Mouse (Mus musculus): ENCODE results near the gene Gm13083. TPM values are rescaled to one million over a fixed set of nuclear protein-coding genes. Genes with fewer than 3 reads are reported as not detected.
"Not testable (repeated sequence)": the region's sequence is repeated elsewhere in the genome, so short reads cannot be mapped to it uniquely, and the experiment has no call there.

Gm13083 gene
- not detected for total RNA-seq (2021)

- DNase-seq (ENCODE audit: extremely low spot score in 1 of 2, low spot score in 1 of 2), result not testable (repeated sequence)
Observed at GRCm38 (mm10) chr4:143614703-143615102, at the start of gene Gm13083. Gene Gm13083 (plus strand): TSS chr4:143615003.

- DNase-seq (ENCODE audit: extremely low spot score in 1 of 2, low spot score in 1 of 2), result not testable (repeated sequence)
Observed at GRCm38 (mm10) chr4:143611927-143612326, 2.9 kb upstream of the Gm13083 start.

- DNase-seq (ENCODE audit: extremely low spot score in 1 of 2, low spot score in 1 of 2), result not testable (repeated sequence)
Observed at GRCm38 (mm10) chr4:143618101-143618500, 3.3 kb downstream of the Gm13083 start.

GRCm38 (mm10) chr4:143657146-143657545, 42.3 kb downstream of the Gm13083 start, which contains the start of gene Gm13088:
Gene Gm13088 (minus strand): TSS chr4:143657246.
- not testable (repeated sequence) for DNase-seq (ENCODE audit: extremely low spot score in 1 of 2, low spot score in 1 of 2)

Other genes with a start within 250 kb of the Gm13083 start
- not detected for gene Pramel1, start 220.6 kb upstream of the Gm13083 start, total RNA-seq (2021)
- gene Pramef8, start 202.6 kb upstream of the Gm13083 start, total RNA-seq (2021), result 10 to 100 TPM; 10.8 to 11.6 TPM
- not detected for gene Oog4, start 164.7 kb upstream of the Gm13083 start, total RNA-seq (2021)
- not detected for gene Gm13043, start 103.7 kb upstream of the Gm13083 start, total RNA-seq (2021)
- gene Gm13040, start 79.0 kb upstream of the Gm13083 start, total RNA-seq (2021), result not detected
- gene BC080695, start 63.3 kb upstream of the Gm13083 start, total RNA-seq (2021), result not detected
- gene Gm13057, start 63.3 kb upstream of the Gm13083 start, total RNA-seq (2021), result not detected
- gene Gm13088, start 42.2 kb downstream of the Gm13083 start, total RNA-seq (2021), result not detected
- not detected for gene Gm13089, start 87.7 kb downstream of the Gm13083 start, total RNA-seq (2021)
- not detected for gene Gm13078, start 104.5 kb downstream of the Gm13083 start, total RNA-seq (2021)
- gene Gm13023, start 174.3 kb downstream of the Gm13083 start, total RNA-seq (2021), result not detected
- not detected for gene Gm13084, start 201.1 kb downstream of the Gm13083 start, total RNA-seq (2021)
- gene Gm13103, start 231.5 kb downstream of the Gm13083 start, total RNA-seq (2021), result not detected

Measured in layer of hippocampus, postnatal 25 days (tissue).